Mouse (Mus musculus): ENCODE data around the gene Hoxb5. TPM values are rescaled to one million over a fixed set of nuclear protein-coding genes. Genes with fewer than 3 reads are reported as not detected.

Gene Hoxb5
- total RNA-seq, 2 experiments from 2014 or later, result not detected

- H3K4me3 ChIP-seq, result no peak overlapping the region
- no peak overlapping the region for H3K27ac ChIP-seq
- no peak for DNase-seq (ENCODE audit: extremely low spot score in 1 of 2, low spot score in 2 of 2)
- intact Hi-C loops (cut with DNase I), result loop anchor here (5.0 kb wide), 2 partner anchors 63 to 252 kb away; no protein-coding TSS in a partner anchor
- no peak for TF ChIP-seq CTCF (IDR thresholded peaks at IDR 0.05)
Observed at GRCm38 (mm10) chr11:96263636-96264389, 39.3 kb upstream of the Hoxb5 start.

GRCm38 (mm10) chr11:96264390-96265020, 38.6 kb upstream of the Hoxb5 start:
- no peak for TF ChIP-seq CTCF (IDR thresholded peaks at IDR 0.05)
- no peak overlapping the region for H3K27ac ChIP-seq
- intact Hi-C loops (cut with DNase I), result loop anchor here (5.0 kb wide), 3 partner anchors 63 to 252 kb away; partner anchors contain the start of gene Hoxb13
- no peak overlapping the region for H3K4me3 ChIP-seq
- no peak for DNase-seq (ENCODE audit: extremely low spot score in 1 of 2, low spot score in 2 of 2)

- intact Hi-C loops (cut with DNase I), result loop anchor here (5.0 kb wide), 1 partner anchor 74 kb away; the partner anchor contains the start of gene Hoxb13
- Histone ChIP-seq H3K27ac (no peak overlapping the region), H3K4me3 (no peak overlapping the region)
- TF ChIP-seq CTCF (IDR thresholded peaks at IDR 0.05), result no peak
- DNase-seq (ENCODE audit: extremely low spot score in 1 of 2, low spot score in 2 of 2), result no peak
Observed at GRCm38 (mm10) chr11:96265954-96266353, 37.2 kb upstream of the Hoxb5 start.

- intact Hi-C loops (cut with DNase I), result loop anchor here (5.0 kb wide), 1 partner anchor 75 kb away; the partner anchor contains the start of gene Hoxb13
- Histone ChIP-seq H3K4me3 (no peak overlapping the region), H3K27ac (no peak overlapping the region)
- DNase-seq (ENCODE audit: extremely low spot score in 1 of 2, low spot score in 2 of 2), result no peak
- TF ChIP-seq CTCF (IDR thresholded peaks at IDR 0.05), result no peak
Observed at GRCm38 (mm10) chr11:96267021-96267920, 35.9 kb upstream of the Hoxb5 start.

GRCm38 (mm10) chr11:96268031-96268745, 34.9 kb upstream of the Hoxb5 start:
- TF ChIP-seq CTCF (IDR thresholded peaks at IDR 0.05), result no peak
- DNase-seq (ENCODE audit: extremely low spot score in 1 of 2, low spot score in 2 of 2), result no peak
- H3K27ac ChIP-seq, result no peak overlapping the region
- no peak overlapping the region for H3K4me3 ChIP-seq
- intact Hi-C loops (cut with DNase I), result loop anchor here (5.0 kb wide), 1 partner anchor 76 kb away; the partner anchor contains the start of gene Hoxb13

GRCm38 (mm10) chr11:96269869-96270268, 33.3 kb upstream of the Hoxb5 start:
- no peak for DNase-seq (ENCODE audit: extremely low spot score in 1 of 2, low spot score in 2 of 2)
- Histone ChIP-seq H3K4me3 (no peak overlapping the region), H3K27ac (no peak overlapping the region)
- intact Hi-C loops (cut with DNase I), result loop anchor here (5.0 kb wide), 1 partner anchor 78 kb away; the partner anchor contains the start of gene Hoxb13
- no peak for TF ChIP-seq CTCF (IDR thresholded peaks at IDR 0.05)

- Histone ChIP-seq H3K4me3 (no peak within 1 kb of the TSS), H3K27ac (no peak within 1 kb of the TSS)
- intact Hi-C loops (cut with DNase I), result no loop called here
- no peak for TF ChIP-seq CTCF (IDR thresholded peaks at IDR 0.05)
- DNase-seq (ENCODE audit: extremely low spot score in 1 of 2, low spot score in 2 of 2), result no peak
Observed at GRCm38 (mm10) chr11:96270996-96271540, 32.1 kb upstream of the Hoxb5 start, which contains the start of gene Hoxb9. TSS of gene Hoxb9 (plus strand) at chr11:96271457.

- intact Hi-C loops (cut with DNase I), result no loop called here
- no peak overlapping the region for H3K4me3 ChIP-seq
- no peak for TF ChIP-seq CTCF (IDR thresholded peaks at IDR 0.05)
- DNase-seq (ENCODE audit: extremely low spot score in 1 of 2, low spot score in 2 of 2), result no peak
- no peak overlapping the region for H3K27ac ChIP-seq
Observed at GRCm38 (mm10) chr11:96271541-96272011, 31.6 kb upstream of the Hoxb5 start.

- H3K4me3 ChIP-seq, result no peak overlapping the region
- intact Hi-C loops (cut with DNase I), result no loop called here
Observed at GRCm38 (mm10) chr11:96272024-96272921, 30.9 kb upstream of the Hoxb5 start.

GRCm38 (mm10) chr11:96274428-96274827, 28.7 kb upstream of the Hoxb5 start:
- intact Hi-C loops (cut with DNase I), result no loop called here
- H3K27ac ChIP-seq, result no peak overlapping the region
- no peak for DNase-seq (ENCODE audit: extremely low spot score in 1 of 2, low spot score in 2 of 2)
- no peak for TF ChIP-seq CTCF (IDR thresholded peaks at IDR 0.05)
- H3K4me3 ChIP-seq, result no peak overlapping the region

More at GRCm38 (mm10) chr11:96272024-96272921, 30.9 kb upstream of the Hoxb5 start:
- no peak for TF ChIP-seq CTCF (IDR thresholded peaks at IDR 0.05)
- H3K27ac ChIP-seq, result no peak overlapping the region
- no peak for DNase-seq (ENCODE audit: extremely low spot score in 1 of 2, low spot score in 2 of 2)

All from left cerebral cortex, adult 2 months (tissue).